Mouse (Mus musculus) liver, embryonic 14.5 days (tissue): Measurements from ENCODE around the gene Psapl1. TPM values are rescaled to one million over a fixed set of nuclear protein-coding genes. Genes with fewer than 3 reads are reported as not detected.

Source experiments
- ATAC-seq: fragments of 200-750 bp; cut with Nextera tagmentation; 2 replicates; pipeline ENCODE4 v1.8.0; 2017; ENCODE audit warnings: moderate number of reproducible peaks, mild to moderate bottlenecking, moderate library complexity; ENCODE audit not compliant: insufficient read depth
- DNase-seq, 3 experiments: peaks; one replicate each; pipeline ENCODE4 v3.0.0-alpha.2; 2012 to 2013; ENCODE audit warnings: low read depth in 3 of 3, low spot score in 3 of 3
- H3K27ac ChIP-seq: fragments of 300-500 bp; sonication (generic); 2 replicates; pipeline ENCODE4 v1.5.1; 2014; ENCODE audit warnings: moderate library complexity, mild to moderate bottlenecking, control low read depth, inconsistent platforms
- H3K27me3 ChIP-seq: fragments of 300-500 bp; sonication (generic); 2 replicates; pipeline ENCODE4 v1.6.1; 2014; ENCODE audit warnings: mild to moderate bottlenecking, low read length, moderate library complexity; ENCODE audit not compliant: control insufficient read depth, insufficient read depth
- H3K36me3 ChIP-seq: fragments of 300-500 bp; sonication (generic); replicated peaks from 2 replicates; pipeline ENCODE4 v1.6.1; 2014; ENCODE audit warnings: low read depth; ENCODE audit not compliant: control insufficient read depth, insufficient read depth
- H3K4me1 ChIP-seq, 2 experiments: fragments of 200-500 bp in 1 of 2; fragments of 300-500 bp in 1 of 2; sonication (generic) in 1 of 2; replicated peaks; 2 replicates each; pipeline ENCODE4 v1.6.1; 2012 to 2014; ENCODE audit warnings: antibody characterized with exemption in 1 of 2, inconsistent platforms in 1 of 2, low read length in 1 of 2; ENCODE audit not compliant: control insufficient read depth in 2 of 2, insufficient read depth in 2 of 2
- H3K4me2 ChIP-seq: fragments of 300-500 bp; sonication (generic); 2 replicates; pipeline ENCODE4 v1.6.1; 2014; ENCODE audit warnings: low read depth, mild to moderate bottlenecking, control low read depth, moderate library complexity
- H3K4me3 ChIP-seq, 2 experiments: fragments of 200-500 bp in 1 of 2; fragments of 300-500 bp in 1 of 2; sonication (generic) in 1 of 2; 2 replicates each; pipeline ENCODE4 v1.5.1; 2012 to 2014; ENCODE audit warnings: low read depth in 2 of 2, low read length in 2 of 2, mild to moderate bottlenecking in 2 of 2, control low read depth in 1 of 2, inconsistent platforms in 1 of 2, moderate library complexity in 1 of 2; ENCODE audit not compliant: insufficient read depth in 1 of 2
- H3K9ac ChIP-seq: fragments of 300-500 bp; sonication (generic); replicated peaks from 2 replicates; pipeline ENCODE4 v1.6.1; 2014; ENCODE audit warnings: mild to moderate bottlenecking, control low read depth, moderate library complexity
- H3K9me3 ChIP-seq: fragments of 300-500 bp; sonication (generic); 2 replicates; pipeline ENCODE4 v1.6.1; 2016; ENCODE audit warnings: low read length, mixed read lengths; ENCODE audit not compliant: control insufficient read depth
- CTCF ChIP-seq: IDR thresholded peaks from 2 replicates; pipeline ENCODE4 v1.5.1; 2016; ENCODE audit warnings: antibody characterized with exemption, low read depth, control low read depth
- EP300 ChIP-seq: IDR thresholded peaks from 2 replicates; pipeline ENCODE4 v1.6.1; 2016; ENCODE audit warnings: antibody characterized with exemption, low read depth
- WGBS: fragments of 180-500 bp; shearing (Covaris S2); extraction: QIAGEN DNeasy Blood & Tissue Kit; methylation state at CpG from one replicate; pipeline ENCODE4 v1.1.7; 2014; ENCODE audit not compliant: insufficient replicate concordance; 5-methylcytosine and 5-hydroxymethylcytosine counted together
- polyA plus RNA-seq, 2 experiments: library from polyadenylated mRNA; depleted of rRNA in 1 of 2; stranded (reverse) in 1 of 2; unstranded in 1 of 2; fragments of >200 nt; fragmentation: Nextera tagmentation in 1 of 2; extraction: Ambion mirVana in 1 of 2; gene quantifications; 2 replicates each; pipeline versions ENCODE4 v1.2.1 to v1.2.3; 2012 to 2014

The Psapl1 gene
- polyA plus RNA-seq (2012; rRNA removed) (not detected in 2 replicates), polyA plus RNA-seq (2014; fragmentation: Nextera tagmentation; extraction: Ambion mirVana) (not detected in 2 replicates)

GRCm38 (mm10) chr5:36203916-36204315 is at the start of gene Psapl1:
Gene Psapl1 (plus strand): TSS chr5:36204021.
- WGBS = 71% methylated on average over 10 of the region's 10 CpGs
- no peak for ATAC-seq
- TF ChIP-seq CTCF (no peak), EP300 (no peak)

DNA sequence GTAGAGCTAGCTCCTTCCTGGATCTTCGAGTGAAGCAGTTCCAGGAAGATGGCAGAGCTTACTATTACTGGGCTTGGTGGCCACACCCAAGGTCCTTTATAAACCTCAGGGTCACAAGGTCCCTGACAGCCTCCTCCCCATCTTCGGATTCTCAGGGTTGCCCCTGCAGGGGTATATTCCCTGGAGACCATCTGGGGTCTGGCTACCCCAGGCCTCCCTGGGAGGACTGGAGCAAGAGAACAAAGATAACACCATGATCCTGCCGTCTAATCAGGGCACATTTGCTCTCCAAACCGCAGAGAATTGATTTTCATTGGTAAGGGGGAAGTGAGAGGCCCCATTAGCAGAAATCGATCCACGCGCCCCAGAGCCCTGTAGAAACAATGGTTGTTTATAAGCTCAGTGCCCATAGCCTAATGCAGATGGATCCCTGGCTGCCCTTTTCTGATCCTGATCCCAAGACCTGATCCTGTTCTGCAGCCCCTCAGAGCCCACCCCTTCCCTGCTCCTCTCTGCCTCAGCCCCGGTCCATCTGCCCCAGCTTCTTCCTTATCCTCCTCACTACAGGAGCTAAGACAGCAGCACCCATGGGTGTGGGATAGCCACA is 48.8 kb upstream of the Psapl1 start:
- 37% methylated on average over 8 of the region's 8 CpGs for WGBS
- Histone ChIP-seq H3K36me3 (no peaks in the 10 kb centered on the region), H3K27ac (no peak overlapping the region), H3K27me3 (no peaks in the 10 kb centered on the region), H3K9me3 (no peaks in the 10 kb centered on the region), H3K4me2 (no peak overlapping the region), H3K4me3 (no peak overlapping the region), H3K4me1 (no peaks in the 10 kb centered on the region), H3K9ac (no peak overlapping the region)
- no peak for TF ChIP-seq CTCF
- no peak for TF ChIP-seq EP300
- DNase-seq (no peak), ATAC-seq (no peak)

More at GRCm38 (mm10) chr5:36203916-36204315, at the start of gene Psapl1:
- Histone ChIP-seq H3K4me1 (no peaks in the 10 kb centered on the region), H3K27ac (no peak within 1 kb of the TSS), H3K27me3 (no peaks in the 10 kb centered on the region), H3K36me3 (no peaks in the 10 kb centered on the region), H3K4me3 (no peak within 1 kb of the TSS), H3K9ac (no peak within 1 kb of the TSS), H3K9me3 (no peaks in the 10 kb centered on the region), H3K4me2 (no peak within 1 kb of the TSS)
- no peak for DNase-seq

- Histone ChIP-seq H3K36me3 (no peaks in the 10 kb centered on the region), H3K4me1 (no peaks in the 10 kb centered on the region), H3K4me3 (no peak overlapping the region), H3K27me3 (no peaks in the 10 kb centered on the region), H3K9me3 (no peaks in the 10 kb centered on the region), H3K27ac (no peak overlapping the region), H3K9ac (no peak overlapping the region), H3K4me2 (no peak overlapping the region)
- no peak for ATAC-seq
- TF ChIP-seq CTCF = no peak
- no peak for TF ChIP-seq EP300
- DNase-seq = no peak
- WGBS = 72% methylated on average over 21 of the region's 21 CpGs
Observed at GRCm38 (mm10) chr5:36165424-36166302, 38.2 kb upstream of the Psapl1 start.

- Histone ChIP-seq H3K4me2 (no peak overlapping the region), H3K9me3 (no peaks in the 10 kb centered on the region), H3K9ac (no peak overlapping the region), H3K4me3 (no peak overlapping the region), H3K27ac (no peak overlapping the region), H3K36me3 (no peaks in the 10 kb centered on the region), H3K27me3 (no peaks in the 10 kb centered on the region), H3K4me1 (no peaks in the 10 kb centered on the region)
- ATAC-seq (no peak), DNase-seq (no peak)
- TF ChIP-seq CTCF (no peak), EP300 (no peak)
- WGBS = 50% methylated on average over 6 of the region's 6 CpGs
Observed at GRCm38 (mm10) chr5:36166346-36167013, 37.3 kb upstream of the Psapl1 start.
